Mouse (Mus musculus): Measurements from ENCODE around the gene Wscd1.

Wscd1 gene

DNA sequence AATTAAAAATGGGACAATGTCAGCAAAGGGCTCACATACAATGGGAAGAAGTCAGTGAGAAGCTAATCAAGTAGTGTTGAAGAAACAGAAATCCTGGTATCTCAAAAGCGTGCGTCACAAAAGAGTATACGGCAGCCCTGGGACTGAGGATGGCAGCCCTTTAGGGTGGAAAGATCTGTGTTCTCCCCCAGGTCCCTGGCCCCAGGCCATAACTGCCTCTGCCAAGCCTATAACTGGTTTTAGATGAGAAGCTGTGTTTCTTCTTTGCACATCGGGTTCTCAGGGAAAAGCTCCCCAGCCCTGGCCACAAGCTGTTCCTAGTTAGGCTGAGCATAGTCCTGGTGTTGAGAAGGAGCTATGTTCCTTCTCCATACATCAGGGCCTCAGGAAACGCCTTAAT lies 72.3 kb downstream of the Wscd1 start:
- no peak for DNase-seq (ENCODE audit: low spot score)

DNA sequence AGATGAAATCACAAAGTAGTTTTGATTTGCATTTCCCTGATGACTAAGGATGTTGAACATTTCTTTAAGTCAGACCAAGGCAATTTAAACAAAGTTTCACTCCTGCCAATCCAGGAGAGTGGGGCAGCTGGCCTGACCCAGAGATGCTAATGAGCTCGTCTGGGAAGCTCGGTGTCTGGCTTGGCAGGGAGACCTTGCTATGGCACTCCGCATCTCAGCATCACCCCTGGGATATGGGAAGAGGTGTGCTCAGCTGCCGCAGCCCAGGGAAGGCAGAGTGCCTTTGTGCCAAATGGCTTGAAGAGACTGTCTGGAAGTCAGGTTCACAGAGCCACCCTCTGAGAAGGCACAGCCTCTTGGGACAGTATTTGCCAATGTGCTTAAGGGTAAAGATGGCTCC lies 75.3 kb downstream of the Wscd1 start:
- no peak for DNase-seq (ENCODE audit: low spot score)

All from lung, postnatal 25 days (tissue).